Mouse (Mus musculus) brain, embryonic 14.5 days (tissue): ENCODE measurements around the gene Gpatch4. TPM values are rescaled to one million over a fixed set of nuclear protein-coding genes. Genes with fewer than 3 reads are reported as not detected.

Source experiments
- DNase-seq: peaks from one replicate; pipeline ENCODE4 v3.0.0-alpha.2; 2011; ENCODE audit warnings: low read depth
- CTCF ChIP-seq: fragments of 200-500 bp; IDR thresholded peaks from 2 replicates; pipeline ENCODE4 v1.5.1; 2012; ENCODE audit warnings: inconsistent platforms, mild to moderate bottlenecking, moderate library complexity, borderline replicate concordance; ENCODE audit not compliant: insufficient read depth, insufficient read length; ENCODE audit errors: extremely low read depth
- POLR2A ChIP-seq: fragments of 200-500 bp; IDR thresholded peaks from 2 replicates; pipeline ENCODE4 v1.6.1; 2012; ENCODE audit warnings: mild to moderate bottlenecking, inconsistent platforms, borderline replicate concordance; ENCODE audit not compliant: poor library complexity, insufficient read depth, insufficient read length, severe bottlenecking; ENCODE audit errors: extremely low read depth
- polyA plus RNA-seq: library from polyadenylated mRNA; depleted of rRNA; stranded (reverse); fragments of >200 nt; gene quantifications from 2 replicates; pipeline ENCODE4 v1.2.3, GENCODE M21; 2012; rRNA removed

Gpatch4 gene
- polyA plus RNA-seq = 8.3 and 15.6 TPM in 2 replicates

DNA sequence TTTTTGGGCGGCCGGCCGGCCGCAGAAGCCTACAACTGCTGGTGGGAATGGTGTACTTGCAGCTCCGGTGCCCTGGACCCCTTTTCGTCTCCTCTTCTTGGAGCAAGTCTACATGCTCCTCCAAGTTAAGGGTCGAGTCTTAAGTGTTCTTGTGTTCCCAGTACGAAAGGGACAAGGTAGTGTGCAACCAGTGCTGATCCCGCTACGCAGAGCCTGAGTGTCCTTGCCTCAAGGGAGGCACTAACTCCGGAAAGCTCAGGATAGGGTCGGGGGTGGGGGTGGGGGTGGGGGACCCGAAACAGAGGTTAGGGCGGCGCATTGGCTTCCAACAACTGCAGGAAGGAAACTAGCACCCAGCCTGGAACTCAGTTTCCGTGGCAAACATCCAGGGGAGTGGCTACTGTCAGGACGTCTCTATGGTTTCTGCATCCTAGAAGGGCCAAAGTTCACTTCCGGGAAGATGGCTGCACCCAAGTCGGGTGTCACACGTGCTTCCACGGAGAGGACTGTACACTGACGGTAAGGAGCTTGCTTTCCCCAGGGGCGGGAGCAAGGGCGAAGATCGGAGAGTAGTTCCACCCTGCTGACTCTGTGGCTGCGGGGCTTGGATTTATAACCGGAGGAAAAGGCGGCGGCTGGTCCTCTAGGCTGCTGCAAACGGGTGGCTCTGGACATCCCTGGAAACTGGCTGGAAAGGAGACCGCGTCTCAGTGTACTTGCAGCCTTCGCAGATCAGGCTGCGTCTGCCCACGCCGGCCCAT, at the start of gene Gpatch4:
Gpatch4 (plus strand) TSS at position 448 of the 761 bp plus-strand sequence.
- peak; percentile 98 for DNase-seq
- TF ChIP-seq POLR2A (no peak), CTCF (no peak)

DNA sequence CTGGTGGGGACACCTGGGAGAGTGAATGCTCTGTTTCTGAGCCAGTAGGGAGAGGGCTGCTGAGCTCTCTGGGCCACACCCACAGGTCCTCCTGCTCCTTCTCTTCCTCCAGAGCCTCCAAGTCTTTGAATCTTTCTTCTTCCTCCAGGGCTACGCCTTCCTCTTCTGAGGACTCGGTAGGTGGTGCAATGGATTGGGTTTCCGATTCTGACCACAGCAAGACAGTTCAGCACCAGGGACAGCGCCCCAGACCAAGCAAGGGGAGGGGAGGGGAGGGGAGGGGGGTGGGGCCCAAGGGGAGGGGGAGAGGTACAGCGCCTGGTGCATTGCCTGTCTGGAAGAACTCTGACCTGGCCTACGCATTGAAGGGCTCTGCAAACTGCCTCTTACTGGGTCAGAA, 49.5 kb upstream of the Gpatch4 start:
- no peak for DNase-seq
- TF ChIP-seq CTCF (no peak), POLR2A (no peak)

DNA sequence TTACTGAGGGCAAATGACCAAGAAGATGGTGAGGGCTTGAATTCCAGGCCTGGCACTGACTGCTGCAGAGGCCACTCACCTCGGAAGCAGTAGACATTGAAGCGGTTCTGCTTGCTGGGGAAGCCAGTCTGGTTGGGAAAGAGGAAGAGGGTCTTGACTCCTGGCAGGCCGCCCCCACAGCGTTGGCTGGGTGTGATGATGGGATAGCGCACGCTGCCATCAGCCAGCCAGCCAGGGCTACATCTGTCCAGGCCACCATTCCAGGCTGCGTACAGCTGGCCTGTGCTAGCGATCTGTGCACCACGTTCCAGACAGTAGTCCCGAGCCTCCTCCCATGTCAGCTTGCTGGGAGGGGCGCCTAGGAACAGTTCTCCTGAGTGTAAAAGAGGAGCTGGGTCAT, 47.6 kb upstream of the Gpatch4 start:
- no peak for DNase-seq
- TF ChIP-seq POLR2A (no peak), CTCF (no peak)

DNA sequence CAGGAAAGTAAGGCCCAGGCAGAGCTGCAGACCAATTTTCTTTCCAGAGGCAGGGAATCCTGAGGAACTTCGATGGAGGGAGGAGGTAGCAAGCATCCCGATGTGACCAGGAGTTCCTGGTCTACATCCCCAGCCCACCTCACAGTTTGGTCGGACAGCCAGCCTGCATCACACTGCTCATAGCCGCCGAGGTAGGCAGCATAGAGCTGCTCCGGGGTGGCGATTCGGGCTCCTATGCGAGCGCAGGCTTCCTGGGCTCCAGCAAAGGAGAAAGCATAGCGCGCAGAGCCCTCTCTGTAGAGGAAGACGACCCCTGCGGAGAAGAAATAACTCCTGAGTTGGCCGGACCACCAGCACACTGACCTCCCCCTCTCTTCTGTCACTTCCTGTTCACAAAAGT, 46.5 kb upstream of the Gpatch4 start:
- no peak for TF ChIP-seq CTCF
- TF ChIP-seq POLR2A = no peak
- DNase-seq = no peak

DNA sequence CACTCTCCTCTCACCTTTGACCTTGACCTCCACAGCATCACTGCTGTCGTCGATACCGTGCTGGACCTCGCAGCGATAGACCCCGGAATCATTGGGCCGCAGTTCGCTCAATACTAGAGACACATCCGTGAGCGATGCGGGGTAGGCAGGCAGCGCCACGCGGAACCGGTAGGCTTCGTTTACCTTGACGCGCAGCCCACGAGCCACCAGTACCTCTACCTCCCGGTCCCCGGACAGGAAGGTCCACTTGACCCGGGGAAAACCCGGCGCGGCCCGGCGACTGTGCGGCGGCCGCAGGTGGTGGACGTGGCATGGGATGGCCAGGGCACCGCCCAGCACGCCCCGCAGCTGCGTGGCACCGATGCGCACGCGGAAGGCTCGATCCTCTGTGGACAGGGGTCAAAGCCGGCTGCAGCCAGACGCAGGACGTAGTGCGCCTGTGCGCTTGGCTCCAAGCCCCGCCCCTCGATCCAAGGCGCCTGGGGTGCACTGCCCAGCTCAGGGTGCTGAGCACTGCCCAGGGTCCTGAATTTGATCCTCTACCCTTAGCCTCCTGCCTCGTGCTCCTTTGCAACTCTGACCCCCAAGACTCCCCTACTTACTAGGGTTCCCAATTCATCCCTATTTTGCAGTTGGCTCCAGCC, 45.8 kb upstream of the Gpatch4 start:
- no peak for DNase-seq
- no peak for TF ChIP-seq POLR2A
- no peak for TF ChIP-seq CTCF

DNA sequence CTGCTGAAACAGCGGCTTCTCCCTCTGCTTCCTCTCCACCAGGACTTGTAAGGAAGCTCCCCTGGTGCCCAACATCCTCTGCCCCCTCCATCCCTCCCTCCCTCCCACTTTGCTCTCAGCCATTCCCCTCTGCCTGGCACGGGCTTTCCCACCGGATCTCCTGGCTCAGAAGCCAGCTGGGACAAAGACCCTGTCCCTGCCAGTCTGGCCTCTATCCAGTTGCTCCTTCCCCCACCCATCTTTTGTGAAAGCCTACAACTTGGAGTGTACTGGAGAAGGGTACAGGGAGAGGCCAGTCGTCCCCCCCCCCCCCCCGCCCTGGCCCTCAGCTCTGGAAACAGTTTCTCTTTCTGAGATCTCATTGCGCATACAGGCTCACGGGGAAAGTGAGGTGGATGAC, 44.2 kb upstream of the Gpatch4 start:
- DNase-seq = peak; percentile 88
- TF ChIP-seq POLR2A (no peak), CTCF (no peak)

DNA sequence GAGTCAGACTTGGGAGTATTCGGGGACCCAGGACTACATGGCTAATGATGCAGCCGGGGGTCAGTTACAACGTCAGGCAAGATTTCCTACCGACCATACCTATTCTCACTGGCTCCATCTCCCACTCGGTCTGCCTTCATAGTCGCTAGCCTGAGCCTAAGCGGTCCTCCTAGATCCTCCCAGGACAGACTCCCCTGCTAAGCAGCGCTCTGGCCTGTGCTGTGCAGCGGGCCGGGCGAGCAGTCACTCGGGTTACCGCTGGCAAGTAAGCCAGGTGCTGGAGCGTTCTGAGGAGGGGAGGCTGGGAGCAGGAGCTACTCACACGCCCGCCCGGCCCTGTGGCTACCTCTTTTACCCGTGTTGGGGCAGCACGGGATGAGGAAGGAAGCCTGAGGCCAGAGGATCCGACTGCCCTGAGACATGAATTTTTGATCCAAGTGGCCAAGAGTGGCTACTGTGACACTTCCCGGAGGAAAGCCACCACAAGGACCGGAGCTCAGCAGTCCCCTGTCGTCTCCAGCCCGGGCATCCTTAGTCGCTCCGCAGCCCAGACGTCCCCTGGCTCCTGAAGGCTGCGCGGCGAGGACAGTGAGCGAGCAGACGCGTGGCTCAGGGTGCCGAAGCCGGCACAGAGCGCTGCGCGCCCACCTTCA, 43.5 kb upstream of the Gpatch4 start:
- DNase-seq = no peak
- no peak for TF ChIP-seq POLR2A

DNA sequence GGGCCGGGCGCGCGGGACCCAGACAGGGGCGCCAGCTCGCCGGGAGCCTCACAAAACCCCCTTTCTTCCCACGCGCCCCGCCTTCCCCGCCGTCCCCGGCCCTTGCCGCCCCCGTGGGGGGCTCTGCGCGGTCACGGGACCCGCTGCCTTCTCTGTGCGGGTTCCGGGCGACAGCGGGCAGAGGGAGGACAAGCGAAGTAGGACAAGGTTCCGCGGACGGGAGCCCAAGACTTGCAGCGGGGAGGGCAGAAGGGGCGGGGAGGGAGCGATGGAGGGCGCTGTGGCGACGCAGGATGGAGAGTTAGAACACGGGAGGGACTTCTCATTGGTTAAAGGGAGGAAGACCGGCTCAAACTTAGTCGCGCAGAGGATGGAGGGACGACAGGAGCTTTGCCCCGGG, 42.7 kb upstream of the Gpatch4 start, which contains the start of gene Bcan:
Bcan (minus strand) TSS at position 50 of the 400 bp plus-strand sequence.
- DNase-seq = peak; percentile 72
- TF ChIP-seq POLR2A (no peak), CTCF (no peak)

DNA sequence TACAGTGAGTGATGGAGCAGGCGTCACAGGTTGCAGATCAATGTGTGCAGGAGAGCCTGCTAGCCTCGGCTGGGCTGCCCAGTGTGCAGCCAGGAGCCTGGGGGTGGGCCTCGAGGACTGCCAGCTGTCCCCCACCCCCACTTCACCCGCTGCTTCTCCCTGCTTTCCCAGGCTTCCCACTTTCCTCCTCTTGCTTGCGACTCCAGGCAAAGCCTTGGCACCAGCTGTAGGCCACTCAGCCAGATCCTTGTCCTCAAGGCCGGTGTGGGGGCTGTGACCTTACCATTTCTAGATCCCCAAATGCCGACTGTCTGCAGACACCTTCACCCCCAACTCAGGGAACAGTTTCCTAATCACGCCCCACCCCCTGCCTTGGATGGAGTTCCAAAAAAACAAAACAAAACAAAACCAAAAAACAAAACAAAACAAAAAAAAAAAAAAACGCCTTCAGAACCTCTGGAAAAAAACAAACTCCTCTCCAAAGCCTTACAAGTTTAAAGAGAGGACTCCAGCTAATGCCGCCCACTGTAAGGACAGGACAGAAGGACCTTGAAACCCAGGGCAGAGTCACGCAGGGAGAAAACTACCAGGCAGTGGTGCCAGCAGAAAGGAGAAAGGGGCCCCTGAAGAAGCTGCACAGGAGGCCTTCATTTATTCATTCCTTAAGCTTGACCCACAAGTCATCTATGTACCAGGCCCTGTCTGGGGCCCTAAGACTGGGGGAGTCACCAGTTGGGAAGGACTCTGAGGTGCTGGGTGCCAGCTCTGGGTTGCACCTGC, 41.9 kb upstream of the Gpatch4 start:
- no peak for DNase-seq
- TF ChIP-seq CTCF = no peak
- TF ChIP-seq POLR2A = no peak

DNA sequence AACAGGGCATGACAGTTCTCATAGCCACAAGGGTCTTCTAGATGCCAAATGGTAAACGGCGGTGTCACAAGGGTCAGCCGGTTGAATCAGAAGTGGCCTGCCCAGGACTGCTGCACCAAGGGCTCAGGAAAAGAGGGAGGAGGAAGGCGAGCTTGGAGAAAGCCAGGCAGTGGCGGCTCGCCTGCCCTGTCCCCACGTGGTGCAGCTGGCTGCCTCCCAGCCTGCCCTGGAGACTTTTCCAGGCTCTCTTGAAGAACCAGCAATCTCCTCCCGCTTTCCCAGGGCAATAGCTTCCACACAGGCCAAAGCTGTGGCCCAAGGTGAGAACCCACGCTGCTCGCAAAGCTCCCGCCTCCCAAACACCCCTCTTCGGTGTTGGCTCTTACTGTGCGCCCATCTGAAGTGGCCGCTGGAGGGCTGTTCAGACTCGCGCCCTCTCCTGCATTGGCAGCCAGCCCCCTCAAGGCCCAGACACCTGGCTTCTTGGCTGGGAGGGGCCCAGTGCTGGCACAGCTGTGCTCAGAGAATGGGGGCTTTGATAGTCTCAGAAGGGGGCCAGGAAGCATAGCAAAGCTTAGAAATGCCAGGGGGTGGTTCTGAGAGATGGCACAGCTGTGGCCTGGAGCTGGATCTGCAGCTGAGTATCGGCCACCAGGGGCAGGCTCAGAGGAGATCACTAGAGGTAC, 40.5 kb upstream of the Gpatch4 start:
- peak; percentile 74 for DNase-seq
- TF ChIP-seq POLR2A = no peak
- TF ChIP-seq CTCF = peak; percentile 25; the same call in 1 of the 2 replicates

DNA sequence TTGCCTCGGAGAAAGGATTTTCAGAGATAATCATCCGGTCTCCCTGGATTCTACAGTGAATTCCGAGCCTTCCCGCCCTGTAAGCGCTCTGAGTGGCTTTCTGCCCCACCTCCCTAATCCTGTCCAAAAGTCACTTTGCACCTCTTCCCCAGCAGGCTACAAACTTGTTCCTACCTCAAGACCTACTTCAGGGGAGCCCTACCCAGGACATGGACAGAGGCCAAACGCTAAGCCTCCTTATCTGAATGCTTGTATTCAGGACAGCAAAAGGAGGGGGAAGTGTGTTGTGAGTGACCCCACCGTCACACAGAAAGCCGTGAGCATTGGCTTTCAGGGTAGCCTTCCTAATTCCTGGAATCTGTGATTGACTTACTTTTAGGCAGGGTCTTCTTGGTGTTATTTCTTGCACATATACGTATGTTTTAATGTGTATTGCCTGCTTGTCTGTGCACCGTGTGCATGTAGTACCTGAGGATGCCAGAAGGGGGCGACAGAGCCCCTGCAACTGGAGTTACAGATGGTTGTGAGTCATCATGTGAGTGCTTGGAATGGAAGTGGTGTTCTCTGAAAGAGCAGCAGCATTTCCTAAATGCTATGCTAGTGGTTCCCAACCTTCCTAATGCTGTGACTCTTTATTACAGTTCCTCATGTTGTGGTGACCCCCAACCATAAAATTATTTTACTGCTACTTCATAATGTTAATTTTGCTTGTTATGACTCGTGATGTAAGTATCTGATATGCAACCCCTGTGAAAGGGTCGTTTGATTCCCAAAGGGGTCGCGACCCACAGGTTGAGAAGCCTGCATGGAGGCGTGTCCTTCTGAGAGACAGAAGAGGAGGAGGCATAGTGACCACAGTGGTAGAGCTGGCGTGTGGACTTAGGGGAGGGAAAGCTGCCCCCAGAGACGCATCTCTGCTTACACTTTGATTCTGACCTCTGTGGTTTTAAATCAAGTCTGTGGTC, 36.8 kb upstream of the Gpatch4 start:
- TF ChIP-seq CTCF = peak; percentile 44; the same call in 1 of the 2 replicates
- TF ChIP-seq POLR2A = no peak
- no peak for DNase-seq
